Mouse (Mus musculus) MEL (cell line): ENCODE data around the gene Fanci. TPM values are rescaled to one million over a fixed set of nuclear protein-coding genes. Genes with fewer than 3 reads are reported as not detected.

Experiments used
- polyA plus RNA-seq, 2 experiments: library from polyadenylated mRNA; stranded (reverse) in 1 of 2; unstranded in 1 of 2; fragments of >175 nt in 1 of 2; fragments of >200 nt in 1 of 2; gene quantifications; 2 replicates each; pipeline versions ENCODE4 v1.2.1 to v1.2.4; 2012; ENCODE audit warnings: low replicate concordance in 2 of 2, low read depth in 1 of 2; ENCODE audit not compliant: insufficient read length in 2 of 2, insufficient read depth in 1 of 2, missing spikeins in 1 of 2
- total RNA-seq: library from RNA; depleted of rRNA; stranded (reverse); fragments of 300-350 nt; gene quantifications from 2 replicates; pipeline ENCODE4 v1.2.3, GENCODE M21; 2012; rRNA removed

Fanci gene
- total and polyA plus RNA-seq, 3 experiments = 8.4 to 9.0 TPM; not detected in 1

Other genes with a start within 250 kb of the Fanci start
- 4.7 and 4.9 TPM in 2 replicates for gene Mfge8, start 242.9 kb upstream of the Fanci start, total RNA-seq
- 1 to 10 TPM in 1 of 2 experiments, not detected in 1; 9.5 TPM for gene Mfge8, start 242.9 kb upstream of the Fanci start, polyA plus RNA-seq
- gene Abhd2, start 118.7 kb upstream of the Fanci start, total RNA-seq = 13.6 and 13.7 TPM in 2 replicates
- 10 to 100 TPM in 1 of 2 experiments, not detected in 1; 32.0 TPM for gene Abhd2, start 118.7 kb upstream of the Fanci start, polyA plus RNA-seq
- gene Rlbp1, start 4.9 kb upstream of the Fanci start, total RNA-seq = 0.12 and 0.16 TPM in 2 replicates
- under 1 TPM in 1 of 2 experiments, not detected in 1; 0.17 TPM for gene Rlbp1, start 4.9 kb upstream of the Fanci start, polyA plus RNA-seq
- gene Polg, start 74.4 kb downstream of the Fanci start, total RNA-seq = 66.8 and 82.7 TPM in 2 replicates
- 100 to 1,000 TPM in 1 of 2 experiments, not detected in 1; 129 TPM for gene Polg, start 74.4 kb downstream of the Fanci start, polyA plus RNA-seq
- not detected in 2 replicates for gene Rhcg, start 225.7 kb downstream of the Fanci start, total RNA-seq
- not detected for gene Rhcg, start 225.7 kb downstream of the Fanci start, polyA plus RNA-seq